Mouse (Mus musculus): ENCODE data around the gene AU040320. TPM values are rescaled to one million over a fixed set of nuclear protein-coding genes. Genes with fewer than 3 reads are reported as not detected.

AU040320 gene
- 21.1 and 22.0 TPM in 2 replicates for polyA plus RNA-seq (2015; fragmentation: Nextera tagmentation; extraction: Ambion mirVana)

DNA sequence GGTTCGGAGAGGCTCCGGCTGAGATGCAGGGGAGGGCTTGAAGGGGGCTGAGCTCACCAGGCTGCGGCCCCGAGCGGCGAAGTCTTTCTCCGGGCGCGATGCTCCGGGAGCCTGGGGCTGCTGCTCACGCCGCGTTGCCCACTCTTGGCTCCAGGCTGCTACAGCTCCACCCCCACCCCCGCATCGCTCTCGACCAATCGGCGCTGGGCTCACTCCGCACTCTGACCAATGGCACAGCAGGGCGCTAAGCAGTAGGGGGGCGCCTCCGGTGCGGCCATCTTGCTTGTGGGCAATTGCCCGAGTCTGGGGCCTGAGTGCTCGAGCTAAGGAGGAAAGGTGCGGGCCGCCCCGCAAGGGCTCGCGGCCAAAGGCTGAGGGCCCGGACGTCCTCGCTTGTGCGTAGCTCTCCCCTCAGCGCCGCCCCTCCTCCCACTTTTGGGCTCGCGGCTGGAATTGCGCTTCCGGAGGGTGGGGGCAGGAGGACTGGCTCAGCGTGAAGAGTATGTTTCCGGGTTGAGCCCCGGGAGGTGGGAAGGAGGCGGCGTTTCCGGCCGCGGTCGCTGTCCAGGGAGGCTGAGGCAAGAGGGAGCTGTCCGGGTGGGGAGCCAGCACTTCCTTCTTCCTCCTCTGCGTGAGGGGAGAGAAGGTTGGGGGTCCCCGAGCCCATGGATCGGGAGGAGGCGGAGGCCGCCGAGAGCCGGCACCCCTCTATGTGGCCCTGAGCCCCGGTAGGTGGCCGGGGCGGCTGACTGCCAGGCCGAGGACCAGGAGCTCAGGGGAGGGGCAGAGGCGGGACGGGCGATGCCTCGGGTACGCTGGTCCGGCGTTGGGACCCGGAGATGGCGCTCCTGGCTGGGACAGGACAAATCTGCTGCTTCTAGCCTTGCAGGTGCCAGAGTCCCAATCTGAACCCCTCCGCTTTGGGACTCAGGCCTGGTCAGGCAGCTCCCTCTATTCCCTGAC, at the start of gene AU040320, which contains the start of gene Ncdn:
TSS of gene AU040320 (plus strand) at position 277 of the 963 bp plus-strand sequence.
TSS of gene Ncdn (minus strand) at position 171 of the 963 bp plus-strand sequence.
- Histone ChIP-seq H3K9ac (ENCODE audit: low read length) (peak within 1 kb of the TSS; percentile 93), H3K4me2 (ENCODE audit: low read depth, low read length) (peak within 1 kb of the TSS; percentile 100), H3K4me3 (ENCODE audit: low read length) (peak within 1 kb of the TSS; percentile 82), H3K27ac (ENCODE audit: low read length) (peak within 1 kb of the TSS; percentile 97), H3K4me1 (ENCODE audit: control insufficient read depth, insufficient read depth, low read length) (peaks cover 30% of the 10 kb centered on the region), H3K27me3 (ENCODE audit: control insufficient read depth, insufficient read depth, low read length) (no peaks in the 10 kb centered on the region), H3K36me3 (ENCODE audit: control insufficient read depth, insufficient read depth) (peaks cover 5% of the 10 kb centered on the region; the same call in 1 of the 2 replicates), H3K9me3 (replicated peaks; ENCODE audit: control insufficient read depth, low read length) (no peaks in the 10 kb centered on the region)
- under 1% methylated on average over 70 of the region's 71 CpGs for WGBS
- peak; percentile 99 for ATAC-seq (replicated peaks; ENCODE audit: extremely low read depth, insufficient read depth, low FRiP score)

GRCm38 (mm10) chr4:126706630-126707438, 46.5 kb upstream of the AU040320 start:
- Histone ChIP-seq H3K4me3 (ENCODE audit: low read length) (no peak overlapping the region), H3K4me1 (ENCODE audit: control insufficient read depth, insufficient read depth, low read length) (no peaks in the 10 kb centered on the region), H3K27ac (ENCODE audit: low read length) (no peak overlapping the region), H3K27me3 (ENCODE audit: control insufficient read depth, insufficient read depth, low read length) (no peaks in the 10 kb centered on the region), H3K9ac (ENCODE audit: low read length) (no peak overlapping the region), H3K36me3 (ENCODE audit: control insufficient read depth, insufficient read depth) (peaks cover 63% of the 10 kb centered on the region), H3K4me2 (ENCODE audit: low read depth, low read length) (no peak overlapping the region), H3K9me3 (replicated peaks; ENCODE audit: control insufficient read depth, low read length) (no peaks in the 10 kb centered on the region)
- WGBS = 79% methylated on average over 12 of the region's 12 CpGs
- no peak for ATAC-seq (replicated peaks; ENCODE audit: extremely low read depth, insufficient read depth, low FRiP score)

- Histone ChIP-seq H3K27ac (ENCODE audit: low read length) (no peak overlapping the region), H3K4me1 (ENCODE audit: control insufficient read depth, insufficient read depth, low read length) (no peaks in the 10 kb centered on the region), H3K4me3 (ENCODE audit: low read length) (no peak overlapping the region), H3K36me3 (ENCODE audit: control insufficient read depth, insufficient read depth) (peaks cover 58% of the 10 kb centered on the region), H3K27me3 (ENCODE audit: control insufficient read depth, insufficient read depth, low read length) (no peaks in the 10 kb centered on the region), H3K9me3 (replicated peaks; ENCODE audit: control insufficient read depth, low read length) (no peaks in the 10 kb centered on the region), H3K4me2 (ENCODE audit: low read depth, low read length) (no peak overlapping the region), H3K9ac (ENCODE audit: low read length) (no peak overlapping the region)
- 81% methylated on average over 5 of the region's 5 CpGs for WGBS
- no peak for ATAC-seq (replicated peaks; ENCODE audit: extremely low read depth, insufficient read depth, low FRiP score)
These were observed 45.9 kb upstream of the AU040320 start for GRCm38 (mm10) chr4:126707439-126707826.

DNA sequence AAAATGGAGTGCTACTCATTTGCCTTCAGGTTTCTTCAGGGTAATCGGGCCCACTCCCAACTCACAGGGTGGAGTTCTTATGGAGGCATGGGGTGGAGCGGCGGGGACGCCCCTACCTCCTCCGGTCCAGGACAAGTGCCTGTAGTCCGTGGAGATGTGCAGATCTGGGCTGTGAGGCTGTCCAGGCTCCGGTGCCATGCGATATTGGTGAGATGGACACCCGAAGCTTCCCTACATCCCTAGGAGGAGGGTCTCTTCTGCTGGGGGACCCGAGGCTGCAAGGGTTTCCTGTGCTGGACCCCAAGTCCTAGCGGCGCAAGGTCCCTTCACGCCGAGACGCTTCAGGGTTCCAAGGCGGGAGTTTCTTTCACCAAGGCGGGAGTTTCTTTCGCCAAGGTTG, 21.2 kb upstream of the AU040320 start:
- peak overlapping the region; percentile 26 for H3K4me2 ChIP-seq (ENCODE audit: low read depth, low read length)
- no peak overlapping the region for H3K27ac ChIP-seq (ENCODE audit: low read length)
- no peak overlapping the region for H3K9ac ChIP-seq (ENCODE audit: low read length)
- peak overlapping the region; percentile 24 for H3K4me3 ChIP-seq (ENCODE audit: low read length)
- H3K9me3 ChIP-seq (replicated peaks; ENCODE audit: control insufficient read depth, low read length) = no peaks in the 10 kb centered on the region
- no peak for ATAC-seq (replicated peaks; ENCODE audit: extremely low read depth, insufficient read depth, low FRiP score)
- H3K4me1 ChIP-seq (ENCODE audit: control insufficient read depth, insufficient read depth, low read length) = peaks cover 6% of the 10 kb centered on the region; the same call in 1 of the 2 replicates
- WGBS = 5% methylated on average over 18 of the region's 18 CpGs
- peaks cover 79% of the 10 kb centered on the region for H3K27me3 ChIP-seq (ENCODE audit: control insufficient read depth, insufficient read depth, low read length)
- H3K36me3 ChIP-seq (ENCODE audit: control insufficient read depth, insufficient read depth) = no peaks in the 10 kb centered on the region

DNA sequence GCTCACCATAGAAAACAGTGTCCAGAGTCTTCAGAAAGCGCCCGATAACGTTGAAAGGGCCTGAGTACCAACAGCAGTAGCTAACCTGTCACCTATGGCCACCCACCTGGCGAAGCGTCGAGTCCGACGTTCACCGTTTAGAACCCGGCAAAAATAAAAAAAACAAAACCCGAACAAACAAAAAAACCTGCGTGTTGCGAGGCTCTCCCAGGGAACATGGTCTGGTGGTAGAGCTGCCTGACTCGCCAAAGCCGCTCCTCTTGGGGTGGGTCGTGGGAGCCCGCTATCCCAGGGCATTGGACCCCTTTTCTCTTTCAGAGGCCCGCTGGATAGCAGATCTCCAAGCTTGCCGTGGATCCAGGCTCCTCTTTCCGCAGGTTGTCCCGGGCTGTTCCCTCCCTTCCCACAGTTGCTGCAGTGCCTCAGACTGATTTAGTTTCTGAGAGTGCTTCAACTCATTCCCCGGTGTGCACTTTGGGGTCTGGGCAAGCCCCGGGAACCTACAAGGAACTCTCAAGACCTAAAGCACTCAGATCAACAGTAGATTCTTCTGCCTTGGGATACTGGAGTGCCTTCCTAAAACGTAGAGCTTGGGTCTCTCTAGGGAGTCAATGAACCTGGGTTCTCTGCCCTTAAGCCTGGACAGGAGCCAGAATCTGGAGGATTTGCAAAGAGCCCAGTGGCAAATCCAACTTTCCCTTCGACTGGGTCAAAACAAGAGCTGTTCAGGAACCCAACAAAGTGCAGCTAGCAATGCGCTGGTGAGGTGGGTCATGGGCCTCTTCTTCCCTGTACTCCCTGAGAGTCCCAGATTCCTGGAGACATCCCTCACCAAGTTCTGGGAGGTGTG, 20.6 kb upstream of the AU040320 start:
- no peak for ATAC-seq (replicated peaks; ENCODE audit: extremely low read depth, insufficient read depth, low FRiP score)
- H3K4me3 ChIP-seq (ENCODE audit: low read length) = peak overlapping the region; percentile 24
- WGBS = 5% methylated on average over 26 of the region's 26 CpGs
- H3K27ac ChIP-seq (ENCODE audit: low read length) = no peak overlapping the region
- H3K9me3 ChIP-seq (replicated peaks; ENCODE audit: control insufficient read depth, low read length) = no peaks in the 10 kb centered on the region
- peaks cover 6% of the 10 kb centered on the region; the same call in 1 of the 2 replicates for H3K4me1 ChIP-seq (ENCODE audit: control insufficient read depth, insufficient read depth, low read length)
- H3K36me3 ChIP-seq (ENCODE audit: control insufficient read depth, insufficient read depth) = no peaks in the 10 kb centered on the region
- H3K27me3 ChIP-seq (ENCODE audit: control insufficient read depth, insufficient read depth, low read length) = peaks cover 84% of the 10 kb centered on the region
- peak overlapping the region; percentile 26 for H3K4me2 ChIP-seq (ENCODE audit: low read depth, low read length)
- H3K9ac ChIP-seq (ENCODE audit: low read length) = no peak overlapping the region

DNA sequence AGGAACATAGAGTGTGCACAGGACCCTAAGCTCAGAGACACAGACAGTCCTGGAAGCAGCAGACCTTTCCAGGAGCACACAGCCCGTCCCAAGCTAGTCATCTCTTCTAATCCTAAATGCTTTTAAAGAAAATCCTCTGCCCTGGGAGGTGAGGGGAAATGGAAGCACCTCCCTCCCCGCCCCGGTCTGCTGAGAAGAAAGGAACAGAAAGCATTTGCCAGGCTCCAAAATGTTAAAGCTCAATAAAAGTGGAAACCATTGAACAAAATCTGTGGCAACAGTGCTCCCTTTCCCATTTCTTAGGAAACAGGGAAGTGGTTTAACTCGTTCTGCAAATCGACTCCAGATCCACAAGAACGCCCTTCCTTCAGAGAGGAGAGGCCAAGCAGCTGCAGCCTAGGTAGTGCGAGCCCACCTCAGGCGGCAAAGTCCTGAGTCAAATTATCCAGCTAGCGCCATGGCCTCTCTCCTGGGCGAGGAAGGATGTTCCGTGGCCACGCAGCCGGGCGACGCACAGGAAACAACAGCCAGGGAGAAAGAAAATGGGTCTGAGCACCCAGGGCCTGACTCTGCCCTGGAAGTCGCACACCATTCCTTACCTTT, 19.2 kb upstream of the AU040320 start:
- H3K27ac ChIP-seq (ENCODE audit: low read length) = no peak overlapping the region
- H3K9ac ChIP-seq (ENCODE audit: low read length) = no peak overlapping the region
- WGBS = 4% methylated on average over 16 of the region's 16 CpGs
- no peaks in the 10 kb centered on the region for H3K9me3 ChIP-seq (replicated peaks; ENCODE audit: control insufficient read depth, low read length)
- peaks cover 6% of the 10 kb centered on the region; the same call in 1 of the 2 replicates for H3K4me1 ChIP-seq (ENCODE audit: control insufficient read depth, insufficient read depth, low read length)
- ATAC-seq (replicated peaks; ENCODE audit: extremely low read depth, insufficient read depth, low FRiP score) = no peak
- no peak overlapping the region for H3K4me3 ChIP-seq (ENCODE audit: low read length)
- no peak overlapping the region for H3K4me2 ChIP-seq (ENCODE audit: low read depth, low read length)
- peaks cover 91% of the 10 kb centered on the region for H3K27me3 ChIP-seq (ENCODE audit: control insufficient read depth, insufficient read depth, low read length)
- H3K36me3 ChIP-seq (ENCODE audit: control insufficient read depth, insufficient read depth) = no peaks in the 10 kb centered on the region

GRCm38 (mm10) chr4:126734700-126735381, 18.5 kb upstream of the AU040320 start:
- H3K9me3 ChIP-seq (replicated peaks; ENCODE audit: control insufficient read depth, low read length) = no peaks in the 10 kb centered on the region
- peak overlapping the region; percentile 66 for H3K4me2 ChIP-seq (ENCODE audit: low read depth, low read length)
- 3% methylated on average over 51 of the region's 51 CpGs for WGBS
- H3K36me3 ChIP-seq (ENCODE audit: control insufficient read depth, insufficient read depth) = no peaks in the 10 kb centered on the region
- peaks cover 93% of the 10 kb centered on the region for H3K27me3 ChIP-seq (ENCODE audit: control insufficient read depth, insufficient read depth, low read length)
- peaks cover 6% of the 10 kb centered on the region; the same call in 1 of the 2 replicates for H3K4me1 ChIP-seq (ENCODE audit: control insufficient read depth, insufficient read depth, low read length)
- no peak overlapping the region for H3K27ac ChIP-seq (ENCODE audit: low read length)
- H3K4me3 ChIP-seq (ENCODE audit: low read length) = peak overlapping the region; percentile 50
- no peak for ATAC-seq (replicated peaks; ENCODE audit: extremely low read depth, insufficient read depth, low FRiP score)
- H3K9ac ChIP-seq (ENCODE audit: low read length) = no peak overlapping the region

Measured in heart, embryonic 16.5 days (tissue).